Mouse (Mus musculus): ENCODE data around the gene Pcbd1. TPM values are rescaled to one million over a fixed set of nuclear protein-coding genes. Genes with fewer than 3 reads are reported as not detected.
"Not testable (repeated sequence)": the region's sequence is repeated elsewhere in the genome, so short reads cannot be mapped to it uniquely, and the experiment has no call there.

Gene Pcbd1
- polyA plus RNA-seq, 3 experiments from 2014 or later: 0.59 to 0.82 TPM; not detected in 1

DNA sequence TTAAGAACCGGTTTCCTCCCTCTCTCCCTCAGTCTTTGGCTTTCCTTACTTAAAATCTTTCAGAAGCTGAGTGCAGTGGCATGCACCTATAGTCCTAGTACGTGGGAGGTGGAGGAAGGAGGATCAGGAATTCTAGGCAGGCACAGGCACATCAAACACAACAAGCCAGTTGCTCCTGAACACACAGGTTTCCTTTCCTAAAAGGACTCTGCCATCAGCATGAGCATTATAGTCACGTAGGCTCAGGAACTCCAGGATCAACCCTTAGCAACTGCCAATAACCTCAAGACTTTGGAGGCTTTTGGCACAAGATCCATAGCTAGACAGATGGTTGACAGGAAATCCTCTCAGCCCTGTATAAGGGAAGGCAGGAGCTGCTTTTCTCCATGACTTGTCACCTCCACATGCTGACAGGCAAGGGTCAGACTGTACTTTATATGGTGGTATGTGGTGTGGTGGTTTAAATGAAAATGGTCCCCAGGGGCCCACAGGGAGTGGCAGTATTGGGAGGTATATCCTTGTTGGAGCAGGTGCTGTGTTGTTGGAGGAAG is 14.5 kb downstream of the Pcbd1 start:
- no peak for ATAC-seq

DNA sequence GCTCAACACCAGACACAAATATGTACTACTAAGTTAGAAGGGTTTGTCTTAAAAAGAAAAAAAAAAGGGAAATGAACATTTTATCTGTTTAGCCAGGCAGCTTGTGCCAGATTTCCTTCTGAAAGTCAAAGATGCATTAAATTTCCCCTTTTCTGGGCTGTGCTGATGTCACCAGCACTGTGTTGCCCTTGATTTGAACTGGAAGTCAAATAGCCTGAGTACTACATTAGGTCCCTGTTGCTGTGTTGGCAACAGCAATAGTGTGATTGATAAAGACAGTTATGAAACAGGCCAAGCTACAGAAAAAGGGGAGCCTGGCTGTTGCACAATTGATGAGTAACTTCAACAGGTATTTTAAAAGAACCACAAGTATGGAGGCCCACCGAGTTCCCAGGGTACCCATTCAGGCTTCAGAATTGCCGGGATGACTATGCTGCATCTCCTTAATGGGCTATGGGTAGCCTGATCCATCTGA is 25.2 kb downstream of the Pcbd1 start:
- no peak for ATAC-seq

DNA sequence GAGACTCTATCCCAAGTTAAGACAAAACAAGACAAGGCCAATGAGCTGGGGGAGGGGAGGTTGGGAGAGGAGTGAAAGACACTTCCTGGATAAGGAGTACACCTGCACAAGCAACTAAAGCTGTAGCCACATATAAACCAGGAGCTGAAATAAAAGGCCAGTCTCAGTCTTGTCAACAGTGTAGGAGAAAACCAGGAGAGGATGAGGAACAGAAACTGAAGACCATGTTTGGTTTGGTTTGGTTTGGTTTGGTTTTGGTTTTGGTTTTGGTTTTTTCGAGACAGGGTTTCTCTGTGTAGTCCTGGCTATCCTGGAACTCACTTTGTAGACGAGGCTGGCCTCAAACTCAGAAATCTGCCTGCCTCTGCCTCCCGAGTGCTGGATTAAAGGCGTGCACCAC is 32.6 kb downstream of the Pcbd1 start:
- not testable (repeated sequence) for ATAC-seq

DNA sequence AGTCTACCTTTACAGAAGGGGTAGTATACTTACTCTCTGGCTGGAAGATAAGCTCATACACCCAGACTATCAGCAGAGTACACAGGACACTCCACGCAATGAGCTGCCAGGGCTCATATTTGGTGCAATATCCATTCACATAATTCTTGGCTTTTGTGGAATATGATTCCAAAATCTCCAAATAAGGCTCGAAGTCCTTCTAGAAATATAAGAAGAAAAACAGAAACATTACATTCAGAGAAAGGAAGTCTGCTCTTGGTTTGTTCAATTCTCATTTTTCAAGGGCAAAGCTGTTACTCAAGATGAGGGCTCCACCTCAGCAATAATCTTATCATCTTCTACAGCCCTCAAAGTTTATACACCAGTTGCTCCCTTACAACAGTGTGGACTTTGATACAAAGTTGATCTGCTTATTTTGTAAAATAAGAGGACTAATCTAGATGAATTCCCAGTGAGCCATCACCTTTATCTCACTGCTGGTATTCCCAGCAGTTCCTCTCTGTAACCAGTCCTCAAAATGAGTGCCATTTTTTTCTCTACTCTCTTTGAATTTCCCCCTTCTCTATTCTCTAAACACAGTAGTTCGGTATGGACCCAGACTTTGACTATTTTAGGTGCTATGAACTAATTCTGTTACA is 34.3 kb downstream of the Pcbd1 start:
- ATAC-seq: no peak

DNA sequence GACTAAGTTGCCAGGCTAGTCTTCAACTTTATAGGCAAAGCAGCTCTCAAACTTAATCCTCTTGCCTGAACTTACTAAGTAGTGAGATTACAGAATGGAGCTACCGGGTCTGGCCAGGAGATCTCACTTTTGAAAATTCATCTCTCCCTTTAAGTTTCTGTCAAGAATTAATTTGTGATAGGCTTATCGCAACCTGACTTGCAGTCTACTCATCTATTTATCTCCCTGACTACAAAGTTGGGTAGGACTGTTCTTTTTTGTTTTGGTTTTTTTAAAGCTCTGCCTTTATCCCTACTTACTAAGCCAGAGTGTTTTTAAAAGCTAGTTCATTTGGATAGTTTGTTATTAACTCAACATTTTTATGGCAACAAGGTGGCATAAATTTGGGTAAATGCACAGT is 35.3 kb downstream of the Pcbd1 start:
- no peak for ATAC-seq

DNA sequence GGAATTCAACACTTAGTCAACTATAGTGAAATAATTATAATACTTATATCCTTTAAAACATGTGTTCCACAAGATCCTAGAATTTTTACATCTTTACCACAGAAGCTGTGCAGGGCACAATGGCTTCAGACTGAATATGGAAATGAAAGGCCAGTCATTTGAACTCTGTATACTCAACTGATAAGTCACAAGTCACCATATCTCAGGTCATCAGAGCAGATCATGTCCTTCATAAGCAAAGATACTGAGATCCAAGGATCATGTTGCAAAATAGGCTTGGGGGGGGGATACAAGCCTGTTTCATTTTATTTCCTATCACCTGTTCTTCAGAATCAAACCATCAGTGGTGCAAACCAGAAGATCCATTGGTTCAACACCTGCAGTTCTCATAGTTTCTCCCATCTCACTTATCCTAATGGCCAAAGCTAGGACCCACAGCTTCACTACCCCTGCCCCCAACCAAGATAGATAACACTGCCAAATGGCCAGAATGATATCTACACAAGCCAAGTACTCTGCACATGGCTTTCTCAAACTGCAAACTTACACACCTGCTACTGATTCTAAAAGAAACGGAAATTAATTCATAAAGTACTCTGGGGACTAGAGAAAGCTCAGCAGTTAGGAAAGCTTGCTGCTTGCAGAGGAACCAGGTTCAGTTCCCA is 39.7 kb downstream of the Pcbd1 start:
- no peak for ATAC-seq

DNA sequence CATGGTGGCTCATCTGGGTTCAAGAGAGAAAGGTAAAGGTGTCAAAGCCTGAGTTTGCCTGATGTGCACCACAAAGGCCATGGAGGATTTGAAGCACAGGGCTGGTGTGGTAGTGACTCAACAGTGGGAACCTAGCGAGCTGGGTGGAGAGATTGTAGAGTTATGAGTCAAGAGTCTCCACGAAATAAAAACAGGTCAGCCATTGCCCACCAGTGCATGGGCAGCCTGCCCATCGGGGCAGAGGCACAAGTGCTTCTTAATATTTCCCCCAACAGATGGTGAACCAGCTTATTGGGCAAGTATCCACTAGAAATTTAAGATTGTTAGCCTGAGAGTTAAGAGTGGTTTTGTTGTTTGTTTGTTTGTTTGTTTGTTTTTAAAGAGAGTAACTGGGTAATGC is 41.8 kb downstream of the Pcbd1 start:
- no peak for ATAC-seq

DNA sequence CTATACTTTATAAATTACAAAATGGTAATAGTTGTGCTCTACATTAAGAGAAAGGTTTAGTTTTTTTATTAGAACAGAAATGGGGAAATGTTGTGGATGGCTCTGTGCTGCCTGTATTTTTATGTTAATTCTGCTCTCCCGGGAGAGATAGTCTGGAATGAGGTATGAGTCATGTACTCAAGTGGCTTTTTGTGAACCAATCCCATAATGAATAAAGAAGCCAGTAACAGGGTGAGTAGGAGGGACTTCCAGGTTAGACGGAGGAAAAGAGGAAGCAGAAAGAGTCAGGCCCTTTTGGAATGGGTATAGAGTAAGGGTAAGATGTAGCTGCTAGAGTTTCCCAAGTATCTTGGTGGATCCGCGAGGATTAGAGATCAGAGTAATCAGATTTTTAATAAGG is 44.9 kb downstream of the Pcbd1 start:
- ATAC-seq: no peak

DNA sequence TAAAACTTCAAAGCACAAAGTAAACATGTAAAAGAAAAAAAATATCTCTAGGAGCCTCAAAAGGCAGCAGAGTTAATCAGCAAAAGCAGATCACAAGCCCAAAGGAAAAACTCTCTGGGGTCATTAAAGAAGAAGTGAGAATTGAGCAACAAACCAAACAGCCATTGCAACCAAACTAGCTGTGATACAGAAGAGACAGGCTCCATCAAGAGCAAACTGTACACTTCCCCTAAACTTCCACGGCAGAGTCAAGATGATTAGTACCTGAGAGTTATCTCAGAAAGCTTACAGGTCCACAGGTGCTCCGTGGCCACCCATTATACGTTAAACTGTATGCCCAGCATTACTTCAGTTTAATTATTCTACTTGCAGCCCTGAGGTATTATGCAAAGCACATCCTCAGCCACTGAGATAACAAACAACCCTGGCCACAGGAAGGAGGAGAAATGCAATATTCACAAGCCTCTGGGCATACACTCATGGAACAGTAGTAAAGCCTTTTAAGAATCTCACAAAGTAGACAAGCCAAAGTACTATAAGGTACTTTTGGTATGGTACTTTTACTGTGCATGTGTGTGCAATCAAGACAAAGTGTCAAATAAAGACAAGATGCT is 46.2 kb downstream of the Pcbd1 start:
- no peak for ATAC-seq

DNA sequence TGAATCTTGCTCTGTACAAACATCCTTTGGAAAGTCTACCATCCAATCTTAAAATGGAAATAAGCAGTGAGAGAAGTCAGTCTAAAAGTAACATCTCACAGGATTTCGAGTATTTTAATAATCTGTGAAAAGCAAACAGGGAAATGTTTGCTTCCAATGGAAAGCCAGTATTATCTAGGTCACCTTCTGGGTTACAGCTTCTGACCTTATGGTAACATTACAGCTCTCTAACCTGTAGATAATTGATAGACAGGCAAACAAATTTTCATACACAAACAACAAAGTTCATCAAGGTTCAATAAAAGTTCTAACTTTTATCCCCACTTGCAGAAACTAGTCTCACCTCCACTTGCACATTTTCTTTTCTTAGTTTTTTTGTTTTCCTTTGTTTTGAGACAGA is 48.4 kb downstream of the Pcbd1 start:
- ATAC-seq: no peak

DNA sequence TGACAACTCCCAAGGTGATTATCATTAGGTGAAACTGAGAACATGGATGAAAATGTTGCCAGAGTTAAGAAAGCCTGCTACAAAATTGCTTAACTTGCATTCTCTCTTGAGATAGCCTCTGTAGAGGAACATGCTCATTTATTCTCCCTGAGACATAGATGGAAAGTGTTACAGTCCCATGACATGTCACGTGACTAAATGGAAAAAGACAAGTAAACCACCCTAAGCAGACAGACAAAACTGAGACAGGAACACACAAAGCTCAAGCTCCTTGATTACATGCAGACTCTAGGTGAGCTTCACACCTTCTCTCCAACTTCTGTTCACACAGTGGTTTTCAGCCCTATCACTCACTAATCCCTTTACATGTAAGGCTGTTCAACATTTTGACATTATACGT is 54.2 kb downstream of the Pcbd1 start:
- ATAC-seq: no peak

Other genes with a start within 250 kb of the Pcbd1 start
- gene Sgpl1, start 58.4 kb downstream of the Pcbd1 start, polyA plus RNA-seq (2017; shearing (Covaris generic)): 10 to 100 TPM; 23.1 to 28.9 (median 27.1) TPM
- not detected for gene Tbata, start 82.6 kb downstream of the Pcbd1 start, polyA plus RNA-seq (2017; shearing (Covaris generic))
- gene Adamts14, start 184.1 kb downstream of the Pcbd1 start, polyA plus RNA-seq (2017; shearing (Covaris generic)): not detected
- 10 to 100 TPM in 1 of 3 experiments, 1 to 10 TPM in 2; 5.3 to 31.6 (median 6.0) TPM for gene Prf1, start 208.5 kb downstream of the Pcbd1 start, polyA plus RNA-seq (2017; shearing (Covaris generic))